Mouse (Mus musculus) brain, adult 10 weeks (tissue): ENCODE data around the gene Anxa2. TPM values are rescaled to one million over a fixed set of nuclear protein-coding genes. Genes with fewer than 3 reads are reported as not detected.

Experiments used
- polyA plus RNA-seq: library from polyadenylated mRNA; stranded (reverse); fragments of 350-450 nt; fragmentation: Illumina TruSeq; extraction: RNeasy Lipid Tissue Mini Kit (QIAGEN cat#74804); gene quantifications from one replicate; pipeline ENCODE4 v1.2.3, GENCODE M21; 2015; ENCODE audit warnings: low read depth, low replicate concordance

The Anxa2 gene
- 20.0 TPM for polyA plus RNA-seq

DNA sequence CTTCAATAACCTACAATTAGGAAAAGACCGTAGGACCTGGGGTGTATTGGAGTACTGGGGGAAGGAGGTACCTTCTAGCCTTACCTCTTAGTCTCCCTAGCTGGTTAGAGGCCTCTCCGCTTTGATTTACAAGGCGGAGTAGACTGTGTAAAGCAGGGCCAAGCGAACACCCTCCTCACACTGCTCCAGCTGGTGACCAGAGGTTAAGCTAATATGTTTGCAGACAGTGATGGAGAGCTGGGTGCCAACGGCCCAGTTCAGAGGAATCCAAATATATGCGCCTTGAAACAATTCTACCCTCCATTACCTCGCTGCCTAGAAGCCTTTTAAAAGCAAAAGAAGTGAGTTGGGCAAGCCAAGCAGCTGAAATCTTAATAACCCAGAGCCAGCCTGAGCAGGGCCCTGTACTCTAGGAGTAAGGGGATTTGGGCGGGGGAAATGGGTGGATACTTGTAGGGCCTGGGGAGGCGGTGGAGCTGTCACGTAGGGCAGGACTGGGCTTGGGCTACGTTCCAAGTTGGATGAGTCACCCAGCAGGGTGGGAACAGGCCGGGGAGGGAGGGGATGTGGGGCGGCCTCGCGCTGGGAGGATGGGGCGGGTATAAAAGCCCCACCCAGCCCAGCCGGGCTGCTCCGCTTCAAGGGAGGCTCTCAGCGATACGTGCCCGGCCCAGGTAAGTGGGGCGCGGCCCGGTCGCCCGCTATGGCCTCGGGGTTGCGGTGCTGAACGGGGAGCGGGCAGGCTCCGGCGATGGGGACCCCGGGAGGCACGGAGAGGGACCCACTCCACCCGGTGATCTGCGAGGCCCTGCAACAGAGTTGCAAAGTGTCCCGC lies at the start of gene Anxa2:
TSS of gene Anxa2 (plus strand) at position 555 of the 835 bp plus-strand sequence.

Other genes starting within 250 kb of the Anxa2 start
- gene Ice2, start 55.7 kb upstream of the Anxa2 start, polyA plus RNA-seq, result 7.5 TPM